Mouse (Mus musculus) intestine, postnatal 0 days (tissue): Measurements from ENCODE around the gene Pon2. TPM values are rescaled to one million over a fixed set of nuclear protein-coding genes. Genes with fewer than 3 reads are reported as not detected.

ENCODE experiments used
- ATAC-seq: fragments of 200-750 bp; cut with Nextera tagmentation; 2 replicates; pipeline ENCODE4 v1.8.0; 2017; ENCODE audit warnings: mild to moderate bottlenecking, moderate TSS enrichment, moderate library complexity
- H3K27ac ChIP-seq: fragments of 300-500 bp; sonication (generic); 2 replicates; pipeline ENCODE4 v1.5.1; 2014; ENCODE audit warnings: mild to moderate bottlenecking, low read depth, low read length, moderate library complexity
- H3K27me3 ChIP-seq: fragments of 300-500 bp; sonication (generic); replicated peaks from 2 replicates; pipeline ENCODE4 v1.6.1; 2014; ENCODE audit warnings: low read length, mixed read lengths; ENCODE audit not compliant: control insufficient read depth, insufficient read depth
- H3K36me3 ChIP-seq: fragments of 300-500 bp; sonication (generic); 2 replicates; pipeline ENCODE4 v1.6.1; 2014; ENCODE audit warnings: mild to moderate bottlenecking, moderate library complexity; ENCODE audit not compliant: control insufficient read depth, insufficient read depth
- H3K4me1 ChIP-seq: fragments of 300-500 bp; sonication (generic); replicated peaks from 2 replicates; pipeline ENCODE4 v1.6.1; 2014; ENCODE audit warnings: antibody characterized with exemption, low read length, mixed read lengths; ENCODE audit not compliant: control insufficient read depth, insufficient read depth
- H3K4me2 ChIP-seq: fragments of 300-500 bp; sonication (generic); replicated peaks from 2 replicates; pipeline ENCODE4 v1.6.1; 2014; ENCODE audit warnings: low read depth, mild to moderate bottlenecking, moderate library complexity
- H3K4me3 ChIP-seq: fragments of 300-500 bp; sonication (generic); 2 replicates; pipeline ENCODE4 v1.5.1; 2014; ENCODE audit warnings: low read depth, low read length
- H3K9ac ChIP-seq: fragments of 300-500 bp; sonication (generic); 2 replicates; pipeline ENCODE4 v1.6.1; 2014; ENCODE audit warnings: mild to moderate bottlenecking, low read depth, low read length
- H3K9me3 ChIP-seq: fragments of 300-500 bp; sonication (generic); 2 replicates; pipeline ENCODE4 v1.6.1; 2016; ENCODE audit warnings: mixed run types; ENCODE audit not compliant: control insufficient read depth
- CTCF ChIP-seq: sonication (generic); IDR thresholded peaks from 2 replicates; pipeline ENCODE4 v1.5.1; 2016; ENCODE audit warnings: low read depth, mild to moderate bottlenecking, control low read depth, antibody characterized with exemption, moderate library complexity
- WGBS: fragments of 180-500 bp; shearing (Covaris S2); extraction: QIAGEN DNeasy Blood & Tissue Kit; methylation state at CpG from one replicate; pipeline ENCODE4 v1.1.7; 2014; 5-methylcytosine and 5-hydroxymethylcytosine counted together
- polyA plus RNA-seq: library from polyadenylated mRNA; unstranded; fragments of >200 nt; fragmentation: Nextera tagmentation; extraction: Ambion mirVana; gene quantifications from 2 replicates; pipeline ENCODE4 v1.2.1, GENCODE M21; 2015

The Pon2 gene
- polyA plus RNA-seq, 1 experiment from 2014 or later, result 179 TPM

DNA sequence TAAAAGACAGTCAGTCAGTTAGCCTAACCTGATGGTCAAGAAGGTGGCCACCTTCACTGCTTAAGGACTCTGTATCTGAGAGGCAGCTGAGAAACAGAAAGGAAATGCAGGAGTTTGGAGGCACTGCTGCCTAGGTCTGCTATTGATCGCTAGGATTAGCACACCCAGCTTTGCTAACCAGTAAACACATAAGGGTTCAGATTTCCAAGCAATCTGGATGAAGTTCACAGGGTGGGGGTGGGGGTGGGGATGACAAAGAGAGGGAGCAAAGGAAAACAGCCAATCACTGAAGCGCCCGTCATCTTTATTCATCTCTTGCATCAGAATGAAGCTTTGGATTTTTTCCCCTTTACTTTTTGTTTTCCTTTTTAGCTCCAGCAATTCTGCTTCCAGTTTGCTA, 76.2 kb downstream of the Pon2 start:
- no peaks in the 10 kb centered on the region for H3K4me1 ChIP-seq
- 65% methylated on average over 3 of the region's 3 CpGs for WGBS
- no peak overlapping the region for H3K27ac ChIP-seq
- ATAC-seq, result no peak
- no peak overlapping the region for H3K4me3 ChIP-seq
- H3K27me3 ChIP-seq, result no peaks in the 10 kb centered on the region
- TF ChIP-seq CTCF, result no peak
- H3K36me3 ChIP-seq, result peaks cover 5% of the 10 kb centered on the region; the same call in 1 of the 2 replicates
- H3K4me2 ChIP-seq, result no peak overlapping the region
- no peaks in the 10 kb centered on the region for H3K9me3 ChIP-seq
- no peak overlapping the region for H3K9ac ChIP-seq

- WGBS, result 80% methylated on average over 4 of the region's 4 CpGs
- no peak for TF ChIP-seq CTCF
- Histone ChIP-seq H3K9me3 (no peaks in the 10 kb centered on the region), H3K27me3 (no peaks in the 10 kb centered on the region), H3K27ac (no peak overlapping the region), H3K4me2 (no peak overlapping the region), H3K4me3 (no peak overlapping the region), H3K9ac (no peak overlapping the region), H3K36me3 (peaks cover 5% of the 10 kb centered on the region; the same call in 1 of the 2 replicates), H3K4me1 (no peaks in the 10 kb centered on the region)
- no peak for ATAC-seq
Measured at GRCm38 (mm10) chr6:5218190-5218589, 80.1 kb downstream of the Pon2 start.

Other genes with a start within 250 kb of the Pon2 start
- not detected in 2 replicates for gene Pon1, start 104.5 kb downstream of the Pon2 start, polyA plus RNA-seq
- 62.9 and 66.0 TPM in 2 replicates for gene Pon3, start 42.2 kb downstream of the Pon2 start, polyA plus RNA-seq
- gene Asb4, start 84.9 kb upstream of the Pon2 start, polyA plus RNA-seq, result 1.3 and 1.8 TPM in 2 replicates
- 12.6 and 23.4 TPM in 2 replicates for gene Pdk4, start 197.9 kb upstream of the Pon2 start, polyA plus RNA-seq